Mouse (Mus musculus) CH12.LX (cell line): Measurements from ENCODE around the gene Prkci. TPM values are rescaled to one million over a fixed set of nuclear protein-coding genes. Genes with fewer than 3 reads are reported as not detected.

Experiments
- DNase-seq: peaks from one replicate; pipeline ENCODE4 v3.0.0-alpha.2; 2013; ENCODE audit errors: extremely low read depth
- H3K27ac ChIP-seq: 2 replicates; pipeline ENCODE4 v1.5.1; 2012; ENCODE audit warnings: low read depth, mild to moderate bottlenecking, control low read depth, moderate library complexity; ENCODE audit not compliant: insufficient read depth
- H3K27me3 ChIP-seq: replicated peaks from 2 replicates; pipeline ENCODE3; 2012; ENCODE audit warnings: inconsistent platforms
- H3K36me3 ChIP-seq, 2 experiments: replicated peaks in 1 of 2; 2 replicates each; pipeline versions ENCODE3 to v1.6.1; 2012; ENCODE audit warnings: inconsistent platforms in 1 of 2, low read length in 1 of 2, mild to moderate bottlenecking in 1 of 2, mixed read lengths in 1 of 2, moderate library complexity in 1 of 2; ENCODE audit not compliant: control insufficient read depth in 1 of 2, insufficient read depth in 1 of 2
- H3K4me1 ChIP-seq, 2 experiments: 2 replicates each; pipeline ENCODE4 v1.6.1; 2012; ENCODE audit warnings: inconsistent platforms in 1 of 2, moderate library complexity in 1 of 2; ENCODE audit not compliant: insufficient read depth in 2 of 2, control insufficient read depth in 1 of 2
- H3K4me2 ChIP-seq: 2 replicates; pipeline ENCODE4 v1.6.1; 2012; ENCODE audit warnings: low read depth, mild to moderate bottlenecking, control low read depth; ENCODE audit not compliant: poor library complexity, insufficient read depth, severe bottlenecking
- H3K4me3 ChIP-seq, 3 experiments: fragments of 150-350 bp in 1 of 3; sonication (generic) in 1 of 3; replicated peaks in 1 of 3; 2 replicates each; pipeline versions ENCODE3 to v1.5.1; 2011 to 2012; ENCODE audit warnings: low read depth in 2 of 3, low read length in 2 of 3, mild to moderate bottlenecking in 2 of 3, moderate library complexity in 2 of 3, control low read depth in 1 of 3, improper control_type of control experiment in 1 of 3, inconsistent platforms in 1 of 3, mixed read lengths in 1 of 3; ENCODE audit not compliant: poor library complexity in 1 of 3
- H3K79me2 ChIP-seq: replicated peaks from 2 replicates; pipeline ENCODE4 v1.6.1; 2012; ENCODE audit warnings: mild to moderate bottlenecking, moderate library complexity; ENCODE audit not compliant: control insufficient read depth, poor library complexity, insufficient read depth, severe bottlenecking; ENCODE audit errors: extremely low read depth
- H3K9ac ChIP-seq: 2 replicates; pipeline ENCODE4 v1.6.1; 2012; ENCODE audit warnings: low read depth, mild to moderate bottlenecking, control low read depth, moderate library complexity; ENCODE audit not compliant: insufficient read depth
- H3K9me3 ChIP-seq: replicated peaks from 2 replicates; pipeline ENCODE3; 2012; ENCODE audit warnings: low read length, inconsistent platforms, mixed read lengths
- CTCF ChIP-seq, 2 experiments: IDR thresholded peaks in 1 of 2; conservative IDR thresholded peaks in 1 of 2; 2 replicates each; pipeline ENCODE4 v1.5.1; 2011 to 2012; ENCODE audit warnings: low read depth in 2 of 2, low read length in 2 of 2, improper control_type of control experiment in 1 of 2, inconsistent platforms in 1 of 2, mild to moderate bottlenecking in 1 of 2, moderate library complexity in 1 of 2
- E2F4 ChIP-seq: IDR thresholded peaks from 2 replicates; pipeline ENCODE4 v1.6.1; 2011; ENCODE audit warnings: low read depth, low read length, improper control_type of control experiment; ENCODE audit not compliant: insufficient replicate concordance
- ELF1 ChIP-seq: IDR thresholded peaks from 2 replicates; pipeline ENCODE4 v1.6.1; 2014; ENCODE audit warnings: low read depth, mild to moderate bottlenecking, inconsistent platforms, low read length, improper control_type of control experiment
- EP300 ChIP-seq: IDR thresholded peaks from 2 replicates; pipeline ENCODE4 v1.6.1; 2011; ENCODE audit warnings: low read length, improper control_type of control experiment
- ETS1 ChIP-seq: conservative IDR thresholded peaks from 2 replicates; pipeline ENCODE4 v1.6.1; 2012; ENCODE audit warnings: low read depth, mild to moderate bottlenecking, inconsistent platforms, low read length, improper control_type of control experiment, moderate library complexity
- GABPA ChIP-seq: IDR thresholded peaks from 2 replicates; pipeline ENCODE4 v1.6.1; 2012; ENCODE audit warnings: low read depth, low read length, improper control_type of control experiment, inconsistent platforms; ENCODE audit not compliant: insufficient replicate concordance
- HCFC1 ChIP-seq: IDR thresholded peaks from 2 replicates; pipeline ENCODE4 v1.6.1; 2012; ENCODE audit warnings: low read depth, mild to moderate bottlenecking, inconsistent platforms, low read length, improper control_type of control experiment
- IRF4 ChIP-seq: IDR thresholded peaks from 2 replicates; pipeline ENCODE4 v1.6.1; 2014; ENCODE audit warnings: low read depth, mild to moderate bottlenecking, inconsistent platforms, low read length, improper control_type of control experiment
- JUND ChIP-seq: conservative IDR thresholded peaks from 2 replicates; pipeline ENCODE4 v1.6.1; 2011; ENCODE audit warnings: low read depth, low read length, improper control_type of control experiment
- KAT2A ChIP-seq: IDR thresholded peaks from 2 replicates; pipeline ENCODE4 v1.6.1; 2012; ENCODE audit warnings: low read length, improper control_type of control experiment, inconsistent platforms; ENCODE audit not compliant: insufficient replicate concordance
- MAX ChIP-seq: IDR thresholded peaks from 2 replicates; pipeline ENCODE4 v1.6.1; 2011; ENCODE audit warnings: low read length, improper control_type of control experiment
- MAZ ChIP-seq: IDR thresholded peaks from 2 replicates; pipeline ENCODE4 v1.6.1; 2012; ENCODE audit warnings: low read depth, mild to moderate bottlenecking, inconsistent platforms, low read length, improper control_type of control experiment, moderate library complexity
- MEF2A ChIP-seq: IDR thresholded peaks from 2 replicates; pipeline ENCODE4 v1.6.1; 2014; ENCODE audit warnings: low read depth, mild to moderate bottlenecking, inconsistent platforms, low read length, improper control_type of control experiment, borderline replicate concordance
- MXI1 ChIP-seq: IDR thresholded peaks from 2 replicates; pipeline ENCODE4 v1.6.1; 2011; ENCODE audit warnings: mild to moderate bottlenecking, low read depth, low read length, improper control_type of control experiment
- NRF1 ChIP-seq: IDR thresholded peaks from 2 replicates; pipeline ENCODE4 v1.6.1; 2014; ENCODE audit warnings: low read depth, mild to moderate bottlenecking, inconsistent platforms, low read length, improper control_type of control experiment, moderate library complexity
- POLR2A ChIP-seq: IDR thresholded peaks from 2 replicates; pipeline ENCODE4 v1.6.1; 2011; ENCODE audit warnings: low read depth, mild to moderate bottlenecking, improper control_type of control experiment, low read length
- POLR2AphosphoS2 ChIP-seq: IDR thresholded peaks from 2 replicates; pipeline ENCODE4 v1.6.1; 2011; ENCODE audit warnings: low read depth, low read length, improper control_type of control experiment
- RCOR1 ChIP-seq: conservative IDR thresholded peaks from 2 replicates; pipeline ENCODE4 v1.6.1; 2012; ENCODE audit warnings: low read depth, mild to moderate bottlenecking, inconsistent platforms, low read length, improper control_type of control experiment
- SIN3A ChIP-seq: IDR thresholded peaks from 2 replicates; pipeline ENCODE4 v1.6.1; 2012; ENCODE audit warnings: low read length, improper control_type of control experiment, inconsistent platforms
- SMC3 ChIP-seq: IDR thresholded peaks from 2 replicates; pipeline ENCODE4 v1.6.1; 2011; ENCODE audit warnings: low read depth, low read length, improper control_type of control experiment
- TBP ChIP-seq: conservative IDR thresholded peaks from 2 replicates; pipeline ENCODE4 v1.6.1; 2011; ENCODE audit warnings: low read depth, low read length, improper control_type of control experiment
- TCF12 ChIP-seq: IDR thresholded peaks from 2 replicates; pipeline ENCODE4 v1.6.1; 2014; ENCODE audit warnings: low read depth, mild to moderate bottlenecking, inconsistent platforms, low read length, improper control_type of control experiment
- USF1 ChIP-seq: IDR thresholded peaks from 2 replicates; pipeline ENCODE4 v1.6.1; 2014; ENCODE audit warnings: low read depth, mild to moderate bottlenecking, inconsistent platforms, low read length, improper control_type of control experiment
- ZC3H11A ChIP-seq: IDR thresholded peaks from 2 replicates; pipeline ENCODE4 v1.6.1; 2012; ENCODE audit warnings: low read depth, mild to moderate bottlenecking, inconsistent platforms, low read length, improper control_type of control experiment
- ZMIZ1 ChIP-seq: IDR thresholded peaks from 2 replicates; pipeline ENCODE4 v1.6.1; 2012; ENCODE audit warnings: low read depth, mild to moderate bottlenecking, inconsistent platforms, low read length, improper control_type of control experiment
- dilution Hi-C: fragments of 300-500 bp; cut with MboI; formaldehyde crosslinking; loops from 2 replicates; pipeline ENCODE4 v1.14.3; 2020; ENCODE audit warnings: low sequenced_read_pairs; ENCODE audit not compliant: extremely low pct_unique_long_range_greater_than_20kb, extremely low pct_ligation_motif_present
- in situ Hi-C: fragments of 300-500 bp; cut with MboI; formaldehyde crosslinking; loops from 3 replicates; pipeline ENCODE4 v1.14.3; 2019; ENCODE audit warnings: low sequenced_read_pairs, low pct_ligation_motif_present, low pct_unique_long_range_greater_than_20kb, mixed read lengths
- polyA plus RNA-seq: library from polyadenylated mRNA; unstranded; fragments of >175 nt; gene quantifications from 2 replicates; pipeline ENCODE4 v1.2.1, GENCODE M21; 2012; ENCODE audit warnings: low read depth; ENCODE audit not compliant: insufficient read length
- total RNA-seq, 2 experiments: library from RNA; depleted of rRNA; stranded (reverse); fragments of 300-350 nt in 1 of 2; fragments of >200 nt in 1 of 2; gene quantifications; 2 replicates each; pipeline ENCODE4 v1.2.3; 2012 to 2014

Prkci gene
- total and polyA plus RNA-seq, 3 experiments, result 14.8 to 17.1 (median 16.7) TPM

- Histone ChIP-seq H3K27ac (no peak overlapping the region), H3K4me2 (no peak overlapping the region), H3K9me3 (no peaks in the 10 kb centered on the region), H3K36me3 (peaks cover 38 to 76% of the 10 kb centered on the region in 2 experiments), H3K9ac (no peak overlapping the region), H3K79me2 (no peaks in the 10 kb centered on the region; the same call in 1 of the 2 replicates), H3K4me3 (no peak overlapping the region), H3K4me1 (peaks cover 6 to 18% of the 10 kb centered on the region in 2 experiments)
- no peak for DNase-seq
- dilution Hi-C loops (no loop called here), in situ Hi-C loops (loop anchor here (25.0 kb wide), 1 partner anchor 94 kb away; the partner anchor contains the start of gene Gpr160)
- TF ChIP-seq RCOR1 (no peak), MAZ (no peak), USF1 (no peak), MEF2A (no peak), CTCF (conservative IDR thresholded peaks at IDR 0.05 in 1 of 2, IDR thresholded peaks at IDR 0.05 in 1 of 2; ENCODE audit: low read depth in 2 of 2, low read length in 2 of 2) (no peak), GABPA (no peak), NRF1 (no peak), ZMIZ1 (no peak), ZC3H11A (no peak), IRF4 (no peak), E2F4 (no peak), TCF12 (no peak), SIN3A (no peak), JUND (no peak)
- TF ChIP-seq, all 38 proteins: peak for 0
- H3K27me3 ChIP-seq, result no peaks in the 10 kb centered on the region
Measured at GRCm38 (mm10) chr3:30956327-30956726, 39.2 kb upstream of the Prkci start.

GRCm38 (mm10) chr3:30958709-30959108 is 36.8 kb upstream of the Prkci start:
- DNase-seq, result no peak
- TF ChIP-seq HCFC1 (no peak), TBP (no peak), POLR2A (no peak), ETS1 (no peak), CTCF (conservative IDR thresholded peaks at IDR 0.05 in 1 of 2, IDR thresholded peaks at IDR 0.05 in 1 of 2; ENCODE audit: low read depth in 2 of 2, low read length in 2 of 2) (no peak), EP300 (no peak), SMC3 (no peak), JUND (no peak), SIN3A (no peak), ELF1 (no peak), IRF4 (no peak), MXI1 (no peak), USF1 (no peak), MAX (no peak), GABPA (no peak), KAT2A (no peak), E2F4 (no peak), POLR2AphosphoS2 (no peak)
- TF ChIP-seq, all 38 proteins: peak for 0
- dilution Hi-C loops, result no loop called here
- Histone ChIP-seq H3K4me2 (no peak overlapping the region), H3K79me2 (peaks cover 4% of the 10 kb centered on the region; the same call in 1 of the 2 replicates), H3K4me1 (no peaks in the 10 kb centered on the region), H3K4me3 (no peak overlapping the region), H3K9me3 (peaks cover 6% of the 10 kb centered on the region), H3K27me3 (no peaks in the 10 kb centered on the region), H3K36me3 (peaks cover 50 to 85% of the 10 kb centered on the region in 2 experiments), H3K27ac (no peak overlapping the region), H3K9ac (no peak overlapping the region)
- in situ Hi-C loops, result loop anchor here (25.0 kb wide), 1 partner anchor 96 kb away; the partner anchor contains the start of gene Gpr160
